Mouse (Mus musculus): Measurements from ENCODE around the gene Etv3. TPM values are rescaled to one million over a fixed set of nuclear protein-coding genes. Genes with fewer than 3 reads are reported as not detected.
A peak's percentile ranks its signal among the peaks of the same experiment; 100 is the strongest.
"Not testable (repeated sequence)": the region's sequence is repeated elsewhere in the genome, so short reads cannot be mapped to it uniquely, and the experiment has no call there.

Gene Etv3
- polyA plus RNA-seq (2016; fragmentation: Nextera tagmentation; extraction: Ambion mirVana) = 9.6 and 12.2 TPM in 2 replicates

DNA sequence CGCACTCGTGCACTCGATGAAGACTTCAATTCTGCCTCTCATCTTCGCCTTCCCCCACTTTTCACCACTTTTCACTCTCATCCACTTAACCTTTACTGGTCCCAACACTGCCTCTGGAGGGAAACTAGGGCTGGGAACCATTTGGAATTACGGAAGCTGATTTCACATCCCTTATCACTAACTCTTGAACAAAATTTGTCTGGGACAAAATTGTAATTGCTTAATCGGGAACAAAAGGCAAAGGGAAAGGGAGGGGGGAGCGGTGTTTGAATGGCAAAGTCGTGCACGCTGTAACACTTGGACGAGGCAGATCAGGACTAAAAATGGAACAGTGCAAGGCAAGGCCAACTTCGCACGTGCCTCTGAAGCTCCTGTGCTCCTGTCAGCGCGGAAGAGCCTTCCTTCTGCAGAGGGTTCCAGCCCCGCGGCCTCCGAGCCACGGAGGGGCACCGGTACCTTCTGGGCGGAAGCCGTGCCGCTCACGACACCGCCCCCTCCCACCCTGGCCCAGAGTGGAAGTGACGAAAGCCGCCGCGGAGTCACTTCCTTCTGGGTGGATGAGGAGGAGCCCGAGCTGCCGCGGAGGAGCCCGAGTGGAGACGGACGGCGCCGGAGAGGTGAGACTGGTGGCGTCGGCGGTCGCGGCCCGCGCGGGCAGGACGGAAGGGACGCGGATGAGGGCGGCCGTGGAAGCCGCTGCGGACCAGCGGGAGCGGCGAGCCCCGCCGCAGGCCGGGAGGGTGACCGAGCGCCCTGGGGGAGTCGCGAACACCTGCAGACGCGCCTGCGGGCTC lies at the start of gene Etv3:
TSS of gene Etv3 (plus strand) at position 365 of the 794 bp plus-strand sequence.
- Histone ChIP-seq H3K27me3 (ENCODE audit: insufficient read depth, poor library complexity, severe bottlenecking) (no peaks in the 10 kb centered on the region; the same call in 1 of the 2 replicates), H3K27ac (peak within 1 kb of the TSS; percentile 96), H3K36me3 (peaks cover 32% of the 10 kb centered on the region)

DNA sequence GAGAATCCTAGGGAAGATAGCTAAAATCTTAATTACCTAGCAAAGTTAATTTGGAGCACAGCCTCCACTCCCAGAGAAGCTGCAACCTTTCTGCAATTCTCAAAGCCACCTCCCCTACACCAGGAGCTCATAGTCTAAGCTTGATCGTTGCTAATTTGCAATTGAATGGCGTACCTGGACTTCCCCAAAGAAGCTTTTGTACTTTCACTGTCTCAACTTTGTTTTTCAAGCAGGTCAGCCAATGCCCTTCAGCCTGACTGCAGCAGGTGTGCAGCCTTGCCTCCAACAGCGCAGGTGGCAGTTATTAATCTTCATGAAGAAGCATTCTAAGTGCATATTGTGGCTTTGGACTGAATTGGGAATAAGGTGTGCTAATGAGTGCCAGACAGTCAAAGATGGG lies 47.3 kb upstream of the Etv3 start:
- not testable (repeated sequence) for H3K27me3 ChIP-seq (ENCODE audit: insufficient read depth, poor library complexity, severe bottlenecking); DNase-seq (ENCODE audit: low spot score); H3K36me3 ChIP-seq; H3K4me1 ChIP-seq (replicated peaks); H3K4me3 ChIP-seq; H3K27ac ChIP-seq
- peaks cover 14% of the 10 kb centered on the region; the same call in 1 of the 2 replicates for H3K9me3 ChIP-seq
- 90% methylated on average over 3 of the region's 3 CpGs for WGBS

More for the DNA sequence above, at the start of gene Etv3:
- Histone ChIP-seq H3K4me3 (peak within 1 kb of the TSS; percentile 97), H3K4me1 (replicated peaks) (peaks cover 21% of the 10 kb centered on the region), H3K9me3 (no peaks in the 10 kb centered on the region)
- peak; percentile 89 for DNase-seq (ENCODE audit: low spot score)
- 5% methylated on average over 64 of the region's 64 CpGs for WGBS

DNA sequence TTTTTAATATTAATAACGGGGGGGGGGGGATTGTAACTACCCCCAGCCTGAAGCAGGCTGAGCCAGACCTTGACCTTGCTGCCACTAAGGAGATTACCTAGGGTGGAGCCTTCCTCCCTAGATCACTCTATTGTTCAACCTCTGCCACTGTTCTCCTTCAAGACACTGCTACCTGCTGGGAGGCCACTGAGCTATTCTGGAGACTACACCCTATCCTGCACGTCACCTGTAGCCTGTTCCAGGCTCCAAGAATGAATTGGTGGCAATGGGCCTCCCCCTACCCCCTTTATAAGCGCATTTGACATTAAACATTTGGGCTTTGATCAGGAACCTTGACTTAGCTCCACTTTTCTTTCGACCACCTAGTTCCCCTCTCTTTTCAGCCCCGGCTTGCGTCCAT lies 46.6 kb upstream of the Etv3 start:
- 87% methylated on average over 6 of the region's 6 CpGs for WGBS
- H3K9me3 ChIP-seq = peaks cover 14% of the 10 kb centered on the region; the same call in 1 of the 2 replicates
- H3K27ac ChIP-seq; H3K4me3 ChIP-seq; H3K4me1 ChIP-seq (replicated peaks); DNase-seq (ENCODE audit: low spot score); H3K27me3 ChIP-seq (ENCODE audit: insufficient read depth, poor library complexity, severe bottlenecking); H3K36me3 ChIP-seq: not testable (repeated sequence)

DNA sequence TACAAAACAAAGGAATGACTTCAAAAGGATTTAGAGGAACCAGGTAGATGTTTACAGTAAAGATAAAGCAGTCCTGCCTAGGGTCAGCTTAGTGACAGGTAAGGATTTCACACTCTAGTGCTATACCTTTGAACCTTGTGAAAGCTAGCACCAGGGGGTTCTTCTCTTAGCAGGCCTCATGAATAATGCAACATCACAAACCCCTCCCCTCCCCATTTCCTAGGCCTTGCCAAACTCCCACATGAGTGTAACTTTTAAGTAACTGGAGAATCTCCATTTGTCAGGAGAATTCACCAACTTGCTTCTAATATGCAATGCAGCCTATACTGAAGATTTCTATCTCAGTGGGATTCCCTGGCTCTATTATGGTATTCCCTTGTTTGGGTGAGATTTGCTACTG lies 46.0 kb upstream of the Etv3 start:
- not testable (repeated sequence) for H3K4me1 ChIP-seq (replicated peaks); H3K36me3 ChIP-seq; H3K27me3 ChIP-seq (ENCODE audit: insufficient read depth, poor library complexity, severe bottlenecking); H3K4me3 ChIP-seq; H3K27ac ChIP-seq; DNase-seq (ENCODE audit: low spot score)
- H3K9me3 ChIP-seq = peaks cover 14% of the 10 kb centered on the region; the same call in 1 of the 2 replicates

DNA sequence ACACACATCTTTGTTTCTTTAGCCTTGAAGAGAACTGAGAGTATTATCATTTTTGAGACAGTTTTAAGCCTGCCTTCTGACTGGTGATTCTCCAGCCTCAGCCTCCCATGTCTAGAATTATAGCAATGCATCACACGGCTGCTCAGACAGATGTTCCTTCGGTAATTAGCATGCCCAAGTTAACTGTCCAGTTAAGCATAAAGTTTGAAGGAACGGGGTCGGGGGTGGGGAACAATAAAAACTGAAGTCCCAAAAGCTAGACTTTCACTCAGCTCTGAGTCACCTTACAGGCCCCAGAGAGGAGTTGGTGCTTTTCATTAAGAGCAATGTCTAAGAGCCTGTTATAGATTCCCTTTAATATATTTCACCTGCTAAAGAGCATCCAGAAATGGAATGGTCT lies 37.8 kb upstream of the Etv3 start:
- WGBS = 93% methylated on average over 4 of the region's 4 CpGs

GRCm38 (mm10) chr3:87487911-87488310 lies 37.3 kb upstream of the Etv3 start:
- no peaks in the 10 kb centered on the region for H3K27me3 ChIP-seq (ENCODE audit: insufficient read depth, poor library complexity, severe bottlenecking)
- no peak overlapping the region for H3K27ac ChIP-seq
- no peaks in the 10 kb centered on the region for H3K36me3 ChIP-seq
- 69% methylated on average over 2 of the region's 2 CpGs for WGBS
- H3K4me3 ChIP-seq = no peak overlapping the region
- H3K9me3 ChIP-seq = no peaks in the 10 kb centered on the region
- no peak for DNase-seq (ENCODE audit: low spot score)
- H3K4me1 ChIP-seq (replicated peaks) = 0 out of 2 replicates have a peak, but pooled peaks cover 4% of the 10 kb centered on the region

More for the DNA sequence above, 37.8 kb upstream of the Etv3 start:
- Histone ChIP-seq H3K36me3 (no peaks in the 10 kb centered on the region), H3K27ac (no peak overlapping the region), H3K27me3 (ENCODE audit: insufficient read depth, poor library complexity, severe bottlenecking) (no peaks in the 10 kb centered on the region), H3K9me3 (no peaks in the 10 kb centered on the region), H3K4me1 (replicated peaks) (0 out of 2 replicates have a peak, but pooled peaks cover 4% of the 10 kb centered on the region), H3K4me3 (no peak overlapping the region)
- DNase-seq (ENCODE audit: low spot score) = no peak

DNA sequence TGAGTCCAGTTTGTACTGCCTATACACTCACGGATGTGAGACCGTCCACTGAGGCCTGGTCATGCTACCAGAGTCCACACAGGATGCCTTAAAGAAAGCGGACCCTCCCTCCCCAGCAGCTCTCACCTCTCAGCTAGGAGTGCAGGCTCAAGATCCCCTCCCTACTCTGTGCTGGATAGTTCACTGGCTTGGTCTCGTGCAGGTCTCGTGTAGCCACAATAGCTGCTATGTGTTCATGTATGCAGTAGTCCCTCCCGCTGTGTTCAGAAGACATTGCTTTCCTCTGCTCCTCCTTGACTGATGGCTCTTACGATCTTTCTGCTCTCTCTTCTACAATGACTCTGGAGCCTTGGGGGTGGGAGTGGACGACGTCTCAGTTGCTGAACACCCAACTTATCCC lies 26.9 kb upstream of the Etv3 start:
- Histone ChIP-seq H3K9me3 (no peaks in the 10 kb centered on the region), H3K27ac (no peak overlapping the region; the same call in 1 of the 2 replicates), H3K36me3 (no peaks in the 10 kb centered on the region), H3K4me3 (no peak overlapping the region), H3K4me1 (replicated peaks) (peaks cover 11% of the 10 kb centered on the region), H3K27me3 (ENCODE audit: insufficient read depth, poor library complexity, severe bottlenecking) (0 out of 2 replicates have a peak, but pooled peaks cover 3% of the 10 kb centered on the region)
- DNase-seq (ENCODE audit: low spot score) = no peak
- WGBS = 83% methylated on average over 9 of the region's 9 CpGs

GRCm38 (mm10) chr3:87499072-87499471 lies 26.1 kb upstream of the Etv3 start:
- peaks cover 11% of the 10 kb centered on the region for H3K4me1 ChIP-seq (replicated peaks)
- 20% methylated on average over 3 of the region's 3 CpGs for WGBS
- no peaks in the 10 kb centered on the region for H3K9me3 ChIP-seq
- H3K27ac ChIP-seq = no peak overlapping the region
- H3K4me3 ChIP-seq = no peak overlapping the region
- 0 out of 2 replicates have a peak, but pooled peaks cover 3% of the 10 kb centered on the region for H3K27me3 ChIP-seq (ENCODE audit: insufficient read depth, poor library complexity, severe bottlenecking)
- H3K36me3 ChIP-seq = no peaks in the 10 kb centered on the region
- peak; percentile 75 for DNase-seq (ENCODE audit: low spot score)

DNA sequence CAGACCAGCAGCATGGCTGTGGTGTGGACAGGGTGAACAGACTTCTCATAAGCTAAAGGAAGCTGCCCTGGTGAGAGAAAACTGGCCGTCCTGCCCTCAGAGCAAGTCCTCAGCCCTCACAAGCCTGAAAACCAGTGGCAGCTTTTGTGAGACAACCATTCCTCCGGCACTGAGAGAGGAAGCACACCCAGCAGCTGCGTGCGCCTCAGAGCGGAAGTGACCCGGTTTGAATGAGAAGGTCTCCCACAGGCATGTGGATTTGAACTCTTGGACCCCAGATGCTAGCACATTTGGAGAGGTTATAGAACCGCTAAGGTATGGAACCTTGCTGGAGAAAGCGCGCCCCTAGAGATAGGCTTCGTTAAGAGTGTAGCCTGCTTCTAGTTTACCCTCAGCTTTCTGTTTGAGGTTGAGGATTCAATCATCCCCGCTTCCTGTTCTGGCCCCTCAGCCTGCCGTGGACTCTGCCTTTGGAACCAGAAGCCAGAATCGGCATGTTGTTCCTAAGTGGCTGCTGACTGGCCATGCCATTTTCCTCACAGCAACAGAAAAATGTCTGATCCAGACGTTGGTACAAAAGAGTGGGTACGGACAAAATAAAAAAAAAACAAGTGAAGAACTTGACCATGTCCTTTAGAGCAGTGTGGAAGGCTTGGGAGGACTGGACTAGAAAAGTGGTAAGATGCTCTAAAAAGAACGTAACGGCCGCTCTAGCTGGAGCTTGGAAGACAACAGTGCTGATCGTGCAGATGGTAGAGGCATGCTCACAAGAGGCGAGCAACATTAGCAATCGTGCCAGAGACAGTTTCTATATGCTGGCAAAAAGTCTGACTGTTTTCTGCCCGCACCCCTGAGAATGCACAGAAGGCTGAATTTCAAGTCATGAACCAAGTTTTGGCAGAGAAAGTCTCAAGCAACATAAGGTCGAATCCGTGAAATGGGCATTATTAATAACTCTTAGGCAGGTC lies 24.8 kb upstream of the Etv3 start:
- Histone ChIP-seq H3K9me3 (no peaks in the 10 kb centered on the region), H3K36me3 (no peaks in the 10 kb centered on the region), H3K4me1 (replicated peaks) (peaks cover 11% of the 10 kb centered on the region), H3K27me3 (ENCODE audit: insufficient read depth, poor library complexity, severe bottlenecking) (0 out of 2 replicates have a peak, but pooled peaks cover 3% of the 10 kb centered on the region), H3K27ac (no peak overlapping the region), H3K4me3 (no peak overlapping the region)
- 81% methylated on average over 24 of the region's 24 CpGs for WGBS
- DNase-seq (ENCODE audit: low spot score) = no peak

- H3K9me3 ChIP-seq = no peaks in the 10 kb centered on the region
- DNase-seq (ENCODE audit: low spot score) = no peak
- no peaks in the 10 kb centered on the region for H3K36me3 ChIP-seq
- no peak overlapping the region for H3K4me3 ChIP-seq
- no peak overlapping the region for H3K27ac ChIP-seq
- H3K4me1 ChIP-seq (replicated peaks) = peaks cover 11% of the 10 kb centered on the region
- H3K27me3 ChIP-seq (ENCODE audit: insufficient read depth, poor library complexity, severe bottlenecking) = 0 out of 2 replicates have a peak, but pooled peaks cover 3% of the 10 kb centered on the region
- 70% methylated on average over 8 of the region's 8 CpGs for WGBS
Observed at GRCm38 (mm10) chr3:87501151-87501550, 24.1 kb upstream of the Etv3 start.

- Histone ChIP-seq H3K27ac (no peak overlapping the region), H3K4me1 (replicated peaks) (peaks cover 6% of the 10 kb centered on the region; the same call in 1 of the 2 replicates), H3K36me3 (no peaks in the 10 kb centered on the region), H3K27me3 (ENCODE audit: insufficient read depth, poor library complexity, severe bottlenecking) (0 out of 2 replicates have a peak, but pooled peaks cover 3% of the 10 kb centered on the region), H3K9me3 (no peaks in the 10 kb centered on the region), H3K4me3 (no peak overlapping the region)
- no peak for DNase-seq (ENCODE audit: low spot score)
- 87% methylated on average over 6 of the region's 6 CpGs for WGBS
Observed at GRCm38 (mm10) chr3:87502771-87503170, 22.4 kb upstream of the Etv3 start.

DNA sequence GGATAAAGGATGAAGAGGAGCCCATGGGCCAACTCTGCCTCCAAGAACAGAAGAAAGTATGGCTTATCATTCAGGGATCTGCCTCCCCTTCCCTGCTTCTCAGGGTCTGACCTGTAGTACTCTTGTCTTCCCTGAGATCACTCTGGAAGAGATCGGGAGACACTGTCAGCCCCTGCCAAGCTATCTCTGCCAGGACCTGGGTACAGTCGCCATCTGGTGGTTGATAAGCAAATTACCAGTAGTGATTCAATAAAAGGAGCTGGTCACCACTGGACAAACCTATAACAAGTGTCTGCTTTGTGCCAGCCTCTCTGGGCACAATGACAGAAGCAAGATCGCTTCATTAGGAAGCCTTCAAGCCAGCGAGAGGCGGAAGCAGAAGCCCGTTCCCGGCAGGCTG lies 20.9 kb upstream of the Etv3 start:
- Histone ChIP-seq H3K4me3 (no peak overlapping the region), H3K36me3 (no peaks in the 10 kb centered on the region), H3K27me3 (ENCODE audit: insufficient read depth, poor library complexity, severe bottlenecking) (peaks cover 8% of the 10 kb centered on the region), H3K4me1 (replicated peaks) (peaks cover 18% of the 10 kb centered on the region), H3K9me3 (no peaks in the 10 kb centered on the region), H3K27ac (no peak overlapping the region)
- whole genome bisulfite sequencing = 35% methylated on average over 7 of the region's 7 CpGs
- DNase-seq (ENCODE audit: low spot score) = peak; percentile 44

All from hindbrain, embryonic 10.5 days (tissue).